ENCODE assay signal across 9 mouse cellular contexts in the genomic region with DNA sequence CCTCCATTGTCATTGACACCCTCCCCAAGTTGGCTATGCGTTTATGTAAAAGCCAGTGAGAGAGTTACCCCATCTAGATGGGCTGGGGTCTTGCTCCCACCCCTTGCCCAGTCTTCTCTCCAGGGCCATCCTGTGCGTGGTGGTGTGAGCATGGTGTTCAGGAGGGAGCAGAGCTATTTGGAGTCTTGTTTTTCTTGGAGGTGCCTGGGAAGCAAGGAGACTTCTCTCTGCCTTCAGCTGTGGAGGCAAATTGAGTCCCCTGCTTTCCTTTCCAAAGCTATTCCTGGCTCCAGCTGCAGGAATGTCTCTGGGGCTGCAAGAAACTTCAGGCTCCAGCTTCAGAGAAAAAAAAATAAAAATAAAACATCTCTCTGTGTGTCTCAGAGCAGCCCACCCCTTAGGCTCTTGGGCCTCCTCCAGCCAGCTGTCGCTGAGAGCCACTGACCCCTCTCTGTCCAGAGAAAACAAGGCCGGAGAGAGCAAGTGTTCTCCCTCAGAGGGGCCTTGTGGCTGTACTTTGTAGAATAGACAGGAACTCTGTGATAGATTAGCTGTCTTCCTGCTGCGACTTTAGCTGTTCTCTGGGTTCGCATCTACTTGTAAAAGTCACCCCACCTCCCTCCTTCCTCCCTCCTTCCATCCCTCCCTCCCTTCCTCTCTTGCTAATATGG. TPM values are rescaled to one million over a fixed set of nuclear protein-coding genes. Genes with fewer than 3 reads are reported as not detected.
A peak's percentile ranks its signal among the peaks of the same experiment; 100 is the strongest.
DNase-seq lines count a peak whose midpoint lies in the region.
"Had no signal": no experiment of that assay in that cellular context is flagged by ENCODE, and none has a peak within 500 bp of the region (broad histone marks: within the 10 kb centered on the region; RNA-seq: fewer than 3 reads in every experiment).

No protein-coding gene starts in this region.

- DNase-seq in adrenal gland, adult (ENCODE audit: inconsistent age in 2 of 2, low spot score in 1 of 2): peak; percentile 34 to 43
- DNase-seq in adrenal gland, adult 8-10 months: no peak
- DNase-seq in ovary, postnatal 36 days (ENCODE audit: low spot score): peak; percentile 23
- DNase-seq in ovary, adult 18-20 months (ENCODE audit: low spot score): no peak
- peak; percentile 78 for DNase-seq in kidney, postnatal 14 days
- DNase-seq in thymus, postnatal 0 days (ENCODE audit: low spot score): no peak
- no peak for DNase-seq in Muller cell, postnatal 12 days (ENCODE audit: inconsistent ontology term)
- no peak for DNase-seq in layer of hippocampus, postnatal 14 days (ENCODE audit: low spot score in 2 of 2)

RNA-seq across cellular contexts. Expression of a gene that starts 9.2 kb away (rescaled TPM):
- 10 to 100 TPM in 2 of 4 experiments, 1 to 10 TPM in 2; 9.5 to 14.6 (median 10.4) TPM for total RNA-seq in adrenal gland, adult 8-10 months (2022)
- polyA plus RNA-seq in thymus, postnatal 0 days (2015; fragmentation: Nextera tagmentation; extraction: Ambion mirVana): 5.3 and 5.6 TPM in 2 replicates
- 1 to 10 TPM; 3.1 to 3.6 TPM for total RNA-seq in layer of hippocampus, postnatal 14 days (2021)
- polyA plus RNA-seq: erythroblast, embryonic 14.5 days had no signal

RNA-seq across cellular contexts. Expression of a gene that starts 45.3 kb away (rescaled TPM):
- 1 to 10 TPM; 1.8 to 4.8 (median 2.5) TPM for total RNA-seq in adrenal gland, adult 8-10 months (2022)
- 6.4 and 8.5 TPM in 2 replicates for polyA plus RNA-seq in thymus, postnatal 0 days (2015; fragmentation: Nextera tagmentation; extraction: Ambion mirVana)
- total RNA-seq in layer of hippocampus, postnatal 14 days (2021): 1 to 10 TPM; 7.8 to 9.9 TPM
- polyA plus RNA-seq: erythroblast, embryonic 14.5 days had no signal

RNA-seq across cellular contexts. Expression of a gene that starts 49.7 kb away (rescaled TPM):
- 10 to 100 TPM; 40.4 to 53.6 (median 46.9) TPM for total RNA-seq in adrenal gland, adult 8-10 months (2022)
- 66.2 and 71.7 TPM in 2 replicates for polyA plus RNA-seq in thymus, postnatal 0 days (2015; fragmentation: Nextera tagmentation; extraction: Ambion mirVana)
- total RNA-seq in layer of hippocampus, postnatal 14 days (2021): 10 to 100 TPM; 43.5 to 45.0 TPM

RNA-seq across cellular contexts. Expression of a gene that starts 57.2 kb away (rescaled TPM):
- total RNA-seq in adrenal gland, adult 8-10 months (2022): 10 to 100 TPM; 41.3 to 59.5 (median 53.1) TPM
- 112 and 114 TPM in 2 replicates for polyA plus RNA-seq in thymus, postnatal 0 days (2015; fragmentation: Nextera tagmentation; extraction: Ambion mirVana)
- total RNA-seq in layer of hippocampus, postnatal 14 days (2021): 10 to 100 TPM; 21.2 to 24.3 TPM

Comparison
In these comparisons a context has a peak if more than half of its experiments do, and no peak if none do; other contexts are left out.
1. DNase-seq: peak in adrenal gland, adult (2 of 2), ovary, postnatal 36 days (single experiment) and kidney, postnatal 14 days (single experiment); none in adrenal gland, adult 8-10 months (single experiment), ovary, adult 18-20 months (single experiment), thymus, postnatal 0 days (single experiment), Muller cell, postnatal 12 days (single experiment) and layer of hippocampus, postnatal 14 days (0 of 2).